Mouse (Mus musculus) intestine, postnatal 0 days (tissue): ENCODE measurements at regions not wholly inside any gene's neighbourhood (a gene's known extent, or its start where the extent isn't known, plus 50 kb on each side); places are given as distances from the start of the nearest gene placed in this dataset.

Source experiments
- ATAC-seq: fragments of 200-750 bp; cut with Nextera tagmentation; 2 replicates; pipeline ENCODE4 v1.8.0; 2017; ENCODE audit warnings: mild to moderate bottlenecking, moderate TSS enrichment, moderate library complexity
- H3K27ac ChIP-seq: fragments of 300-500 bp; sonication (generic); 2 replicates; pipeline ENCODE4 v1.5.1; 2014; ENCODE audit warnings: mild to moderate bottlenecking, low read depth, low read length, moderate library complexity
- H3K27me3 ChIP-seq: fragments of 300-500 bp; sonication (generic); replicated peaks from 2 replicates; pipeline ENCODE4 v1.6.1; 2014; ENCODE audit warnings: low read length, mixed read lengths; ENCODE audit not compliant: control insufficient read depth, insufficient read depth
- H3K36me3 ChIP-seq: fragments of 300-500 bp; sonication (generic); 2 replicates; pipeline ENCODE4 v1.6.1; 2014; ENCODE audit warnings: mild to moderate bottlenecking, moderate library complexity; ENCODE audit not compliant: control insufficient read depth, insufficient read depth
- H3K4me1 ChIP-seq: fragments of 300-500 bp; sonication (generic); replicated peaks from 2 replicates; pipeline ENCODE4 v1.6.1; 2014; ENCODE audit warnings: antibody characterized with exemption, low read length, mixed read lengths; ENCODE audit not compliant: control insufficient read depth, insufficient read depth
- H3K4me2 ChIP-seq: fragments of 300-500 bp; sonication (generic); replicated peaks from 2 replicates; pipeline ENCODE4 v1.6.1; 2014; ENCODE audit warnings: low read depth, mild to moderate bottlenecking, moderate library complexity
- H3K4me3 ChIP-seq: fragments of 300-500 bp; sonication (generic); 2 replicates; pipeline ENCODE4 v1.5.1; 2014; ENCODE audit warnings: low read depth, low read length
- H3K9ac ChIP-seq: fragments of 300-500 bp; sonication (generic); 2 replicates; pipeline ENCODE4 v1.6.1; 2014; ENCODE audit warnings: mild to moderate bottlenecking, low read depth, low read length
- H3K9me3 ChIP-seq: fragments of 300-500 bp; sonication (generic); 2 replicates; pipeline ENCODE4 v1.6.1; 2016; ENCODE audit warnings: mixed run types; ENCODE audit not compliant: control insufficient read depth
- CTCF ChIP-seq: sonication (generic); IDR thresholded peaks from 2 replicates; pipeline ENCODE4 v1.5.1; 2016; ENCODE audit warnings: low read depth, mild to moderate bottlenecking, control low read depth, antibody characterized with exemption, moderate library complexity
- WGBS: fragments of 180-500 bp; shearing (Covaris S2); extraction: QIAGEN DNeasy Blood & Tissue Kit; methylation state at CpG from one replicate; pipeline ENCODE4 v1.1.7; 2014; 5-methylcytosine and 5-hydroxymethylcytosine counted together

DNA sequence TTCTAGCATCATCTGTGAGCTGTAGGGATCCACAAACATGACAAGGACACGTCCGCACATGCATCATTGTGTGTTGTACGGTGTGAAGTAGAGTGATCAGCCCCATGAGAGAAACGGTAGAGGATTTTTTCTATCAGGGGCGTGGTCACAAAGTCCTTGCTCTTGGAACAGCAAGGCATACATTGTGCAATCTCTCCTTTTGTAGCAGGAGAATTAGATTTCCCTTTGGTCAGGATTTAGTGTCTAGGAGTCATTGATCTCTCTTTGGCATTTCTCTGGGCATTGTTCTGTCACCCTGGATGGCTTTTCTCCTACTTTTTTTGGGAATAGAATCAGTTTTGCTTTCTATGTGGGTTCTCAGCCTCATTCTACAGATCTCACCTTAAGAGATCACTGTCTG, 511.3 kb downstream of the Irx1 start:
- no peak overlapping the region for H3K4me3 ChIP-seq
- ATAC-seq, result no peak
- WGBS, result 81% methylated on average over 5 of the region's 5 CpGs

DNA sequence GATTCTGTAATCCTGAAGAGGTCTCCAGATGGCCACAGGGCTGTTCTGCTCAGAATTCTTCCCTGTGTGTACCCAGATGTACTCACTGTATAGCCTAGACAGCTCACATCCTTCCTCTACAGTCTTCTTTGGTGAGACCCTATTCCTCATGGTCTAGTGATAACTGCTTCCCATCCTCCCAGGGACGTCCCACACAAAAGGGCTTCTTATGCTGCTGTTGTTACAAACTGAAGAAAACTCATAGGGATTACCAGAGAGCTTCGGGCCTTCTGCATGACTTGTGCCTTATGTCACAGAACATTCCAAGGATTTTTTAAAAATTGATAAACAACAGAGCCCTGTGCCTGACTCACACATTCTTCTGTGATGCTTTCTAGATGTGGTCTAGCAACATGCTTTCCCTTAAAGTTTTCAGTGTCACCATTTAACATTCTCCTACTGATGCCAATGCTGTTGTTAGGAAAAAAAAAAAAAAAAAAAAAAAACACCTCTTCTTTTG, 525.9 kb downstream of the Irx1 start:
- Histone ChIP-seq H3K4me2 (no peak overlapping the region), H3K27me3 (no peaks in the 10 kb centered on the region), H3K4me3 (no peak overlapping the region), H3K36me3 (no peaks in the 10 kb centered on the region), H3K9me3 (no peaks in the 10 kb centered on the region), H3K27ac (no peak overlapping the region), H3K9ac (no peak overlapping the region), H3K4me1 (no peaks in the 10 kb centered on the region)
- ATAC-seq, result no peak
- TF ChIP-seq CTCF, result no peak
- 35% methylated on average over 2 of the region's 2 CpGs for WGBS

More for the DNA sequence above, 511.3 kb downstream of the Irx1 start:
- Histone ChIP-seq H3K4me1 (no peaks in the 10 kb centered on the region), H3K4me2 (no peak overlapping the region), H3K9ac (no peak overlapping the region), H3K36me3 (no peaks in the 10 kb centered on the region), H3K27me3 (no peaks in the 10 kb centered on the region), H3K27ac (no peak overlapping the region), H3K9me3 (no peaks in the 10 kb centered on the region)
- TF ChIP-seq CTCF, result no peak

DNA sequence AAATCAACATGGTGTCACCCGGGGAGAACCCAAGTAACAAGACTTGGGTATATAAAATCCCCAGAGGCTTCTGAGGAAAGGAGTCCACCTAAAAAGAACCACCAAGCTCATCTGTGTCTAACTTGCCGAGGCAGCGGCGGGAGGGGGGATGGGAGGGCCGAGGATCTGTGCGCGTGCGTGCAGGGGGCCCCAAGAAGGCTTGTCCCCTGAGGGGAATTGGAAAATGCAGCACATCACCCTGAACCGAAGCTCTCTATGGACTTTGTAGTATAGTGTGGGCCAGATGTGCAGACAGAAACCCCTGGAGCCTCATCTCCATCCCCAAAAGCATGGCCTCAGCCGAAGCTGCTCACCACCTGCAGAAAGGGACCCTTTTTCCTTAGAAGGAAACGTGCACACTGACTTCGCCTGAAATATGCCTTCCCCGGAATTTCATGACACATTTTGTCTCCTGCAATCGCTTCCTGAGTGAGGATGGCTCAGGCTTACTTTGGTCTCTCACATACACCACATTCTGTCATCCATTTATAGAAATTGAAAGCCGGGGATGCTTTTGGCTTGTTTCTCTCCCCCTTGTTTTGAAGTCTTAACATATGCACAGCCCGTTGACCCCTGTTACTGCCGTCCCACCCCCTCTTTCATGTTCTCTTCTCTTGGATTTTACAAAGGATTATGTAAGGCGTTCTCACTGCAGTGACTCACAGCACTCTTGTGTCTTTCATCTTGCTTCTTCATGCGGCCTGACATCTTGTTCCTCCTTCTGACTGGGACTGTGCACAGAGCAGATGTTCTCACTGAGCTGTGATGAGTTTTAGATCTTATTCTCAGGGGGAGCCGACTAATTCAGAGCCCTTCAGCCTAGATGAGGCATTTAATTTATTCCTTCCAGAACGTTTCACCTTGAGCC, 559.6 kb downstream of the Irx1 start:
- WGBS, result 67% methylated on average over 21 of the region's 21 CpGs
- no peaks in the 10 kb centered on the region for H3K4me1 ChIP-seq
- H3K9me3 ChIP-seq, result no peaks in the 10 kb centered on the region
- TF ChIP-seq CTCF, result no peak
- no peak overlapping the region for H3K9ac ChIP-seq
- ATAC-seq, result no peak
- H3K27ac ChIP-seq, result no peak overlapping the region
- no peak overlapping the region for H3K4me2 ChIP-seq
- no peak overlapping the region for H3K4me3 ChIP-seq
- H3K27me3 ChIP-seq, result no peaks in the 10 kb centered on the region
- H3K36me3 ChIP-seq, result no peaks in the 10 kb centered on the region

DNA sequence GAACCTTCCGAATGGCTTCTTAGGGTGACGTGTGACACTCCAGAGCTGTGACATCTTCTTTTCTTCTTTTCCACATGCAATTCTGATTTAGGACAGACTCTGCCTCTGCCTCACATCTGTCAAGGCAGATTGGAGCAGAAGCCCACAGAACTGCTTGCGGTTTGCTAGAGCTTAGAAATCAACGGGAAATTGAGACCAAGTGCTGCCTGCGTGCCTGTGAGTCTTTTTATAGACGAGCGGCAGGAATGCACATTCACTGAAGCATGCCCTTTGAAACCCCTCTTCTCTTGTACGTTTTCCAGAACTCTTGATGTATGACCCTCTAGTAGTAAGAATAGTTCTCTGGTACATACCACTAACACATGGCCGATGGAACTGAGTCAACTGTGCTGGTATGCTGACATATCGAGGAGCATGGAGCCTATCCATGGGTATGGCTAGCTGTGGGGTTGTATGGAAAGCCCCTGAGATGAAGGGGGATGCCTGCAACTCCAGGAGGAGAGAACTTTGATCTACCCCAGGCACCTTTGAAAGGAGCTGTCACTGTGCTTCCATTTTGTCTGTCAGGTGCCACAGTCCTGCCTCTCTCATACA, 552.2 kb upstream of the Adamts16 start:
- WGBS, result 69% methylated on average over 10 of the region's 10 CpGs
- no peak overlapping the region for H3K4me3 ChIP-seq
- ATAC-seq, result no peak
- H3K36me3 ChIP-seq, result no peaks in the 10 kb centered on the region
- no peaks in the 10 kb centered on the region for H3K4me1 ChIP-seq
- H3K27me3 ChIP-seq, result no peaks in the 10 kb centered on the region
- no peak for TF ChIP-seq CTCF
- H3K9me3 ChIP-seq, result no peaks in the 10 kb centered on the region
- H3K27ac ChIP-seq, result no peak overlapping the region
- H3K4me2 ChIP-seq, result no peak overlapping the region
- no peak overlapping the region for H3K9ac ChIP-seq

DNA sequence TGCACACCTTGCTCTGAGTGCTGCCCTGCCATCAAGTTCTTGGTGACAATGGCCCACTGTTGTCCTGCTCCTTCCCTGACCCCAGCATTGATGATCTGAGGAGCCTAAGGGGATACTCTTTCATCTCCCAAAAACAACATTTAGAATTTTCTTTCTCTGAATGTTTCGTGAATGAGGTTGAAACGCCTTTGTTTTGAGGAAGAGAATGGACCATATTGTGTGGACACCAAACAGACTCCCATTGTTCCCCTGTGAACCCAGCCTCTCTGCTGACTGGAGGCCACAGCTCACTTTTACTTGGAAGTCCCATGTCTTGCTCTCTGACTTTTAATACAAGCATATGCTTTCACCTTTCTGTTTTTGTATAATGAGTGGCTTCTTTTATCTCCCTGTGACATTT, 537.0 kb upstream of the Adamts16 start:
- H3K27me3 ChIP-seq, result no peaks in the 10 kb centered on the region
- H3K9me3 ChIP-seq, result no peaks in the 10 kb centered on the region
- no peak overlapping the region for H3K4me2 ChIP-seq
- no peak for TF ChIP-seq CTCF
- H3K4me3 ChIP-seq, result no peak overlapping the region
- H3K9ac ChIP-seq, result no peak overlapping the region
- no peaks in the 10 kb centered on the region for H3K4me1 ChIP-seq
- WGBS, result 79% methylated on average over 2 of the region's 2 CpGs
- no peaks in the 10 kb centered on the region for H3K36me3 ChIP-seq
- H3K27ac ChIP-seq, result no peak overlapping the region
- no peak for ATAC-seq

DNA sequence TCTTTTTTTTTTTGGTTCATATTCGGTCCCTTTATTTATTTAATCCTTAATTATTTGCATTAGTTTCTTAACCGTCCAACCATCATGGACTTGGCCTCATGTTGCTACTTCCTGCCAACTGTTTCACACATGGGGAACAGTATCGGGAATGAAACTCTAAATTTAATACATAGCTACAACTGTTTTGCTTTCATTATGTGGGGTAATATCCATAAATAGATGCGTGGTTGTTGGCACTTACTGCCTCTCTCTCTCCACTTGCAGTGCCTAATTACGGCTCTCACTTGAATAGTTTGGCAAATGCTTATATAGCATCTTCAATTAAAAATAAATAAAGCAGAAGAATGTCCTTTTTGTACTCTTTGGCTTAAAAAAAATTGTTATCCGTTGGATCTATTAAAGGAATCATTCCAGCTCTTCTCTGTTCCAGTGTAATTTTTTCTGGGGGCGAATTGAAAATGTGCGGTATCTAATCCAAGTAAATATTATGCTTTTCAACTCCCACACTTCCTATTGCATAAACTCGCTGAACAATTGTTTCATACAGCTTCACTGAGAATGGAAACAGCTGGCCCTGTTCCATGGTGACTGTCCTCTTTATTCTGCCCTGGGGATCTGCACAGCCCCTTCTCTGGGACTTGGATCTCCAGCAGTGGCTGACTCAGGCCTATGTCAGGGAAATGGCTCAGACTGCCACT, 534.4 kb upstream of the Adamts16 start:
- TF ChIP-seq CTCF, result no peak
- no peaks in the 10 kb centered on the region for H3K9me3 ChIP-seq
- H3K36me3 ChIP-seq, result no peaks in the 10 kb centered on the region
- no peak for ATAC-seq
- H3K27ac ChIP-seq, result no peak overlapping the region
- no peak overlapping the region for H3K4me3 ChIP-seq
- 55% methylated on average over 9 of the region's 9 CpGs for WGBS
- no peaks in the 10 kb centered on the region for H3K4me1 ChIP-seq
- H3K4me2 ChIP-seq, result no peak overlapping the region
- H3K9ac ChIP-seq, result no peak overlapping the region
- no peaks in the 10 kb centered on the region for H3K27me3 ChIP-seq
